ENCODE assay signal across 9 mouse cellular contexts in genomic region chr2:112492431-112492855, GRCm38 (mm10). TPM values are rescaled to one million over a fixed set of nuclear protein-coding genes. Genes with fewer than 3 reads are reported as not detected.
DNase-seq lines count a peak whose midpoint lies in the region; ATAC-seq and TF ChIP-seq lines count a peak whose summit lies in the region.
"Had no signal": no experiment of that assay in that cellular context is flagged by ENCODE, and none has a peak within 500 bp of the region (broad histone marks: within the 10 kb centered on the region; RNA-seq: fewer than 3 reads in every experiment).

No protein-coding gene starts in this region.

- DNase-seq in lung, adult 18-20 months: peak; percentile 28 to 44
- no peak for DNase-seq in lung, postnatal 25 days (ENCODE audit: low spot score)
- DNase-seq in skeletal muscle tissue, adult 2 months (ENCODE audit: low read depth, low spot score): peak; percentile 20
- DNase-seq in left cerebral cortex, postnatal 14 days (ENCODE audit: low spot score in 2 of 2): no peak
- no peak for DNase-seq in gastrocnemius, postnatal 14 days

- H3K27me3 ChIP-seq in heart, embryonic 14.5 days (ENCODE audit: control insufficient read depth, insufficient read depth, low read length): no peaks in the 10 kb centered on the region
- H3K27me3 ChIP-seq in liver, embryonic 12.5 days (replicated peaks): no peaks in the 10 kb centered on the region

- peak overlapping the region; percentile 46 for H3K4me3 ChIP-seq in bone marrow, adult 2 months (replicated peaks; ENCODE audit: control insufficient read depth, low read depth, low read length)
- H3K4me3 ChIP-seq in heart, embryonic 14.5 days (ENCODE audit: control insufficient read depth in 1 of 2, insufficient read depth in 1 of 2, low read depth in 1 of 2, low read length in 2 of 2): peak overlapping the region; percentile 84 to 87
- peak overlapping the region; percentile 86 for H3K4me3 ChIP-seq in liver, embryonic 12.5 days

- peak overlapping the region; percentile 94; the same call in 1 of the 2 replicates for H3K27ac ChIP-seq in bone marrow, adult 2 months (ENCODE audit: control insufficient read depth, insufficient read depth, low read depth, low read length, poor library complexity)
- peak overlapping the region; percentile 91 to 100 for H3K27ac ChIP-seq in heart, embryonic 14.5 days (replicated peaks in 1 of 2; ENCODE audit: control insufficient read depth in 1 of 2, insufficient read depth in 1 of 2, low read depth in 2 of 2, low read length in 2 of 2)
- peak overlapping the region; percentile 97 for H3K27ac ChIP-seq in liver, embryonic 12.5 days

- peak overlapping the region; percentile 99 for H3K9ac ChIP-seq in heart, embryonic 14.5 days (ENCODE audit: low read length)
- H3K9ac ChIP-seq in liver, embryonic 12.5 days: peak overlapping the region; percentile 96

- TF ChIP-seq POLR2A in bone marrow, adult 2 months (IDR thresholded peaks at IDR 0.05; ENCODE audit: borderline replicate concordance, control insufficient read depth, low read depth, low read length): no peak

- 8% methylated on average over 9 of the region's 9 CpGs for WGBS in bone marrow, adult 2 months
- 6% methylated on average over 9 of the region's 9 CpGs for WGBS in heart, embryonic 14.5 days
- WGBS in liver, embryonic 12.5 days (ENCODE audit: insufficient replicate concordance): 10% methylated on average over 9 of the region's 9 CpGs

- H3K36me3 ChIP-seq in heart, embryonic 14.5 days (ENCODE audit: control insufficient read depth, insufficient read depth, low read length): no peaks in the 10 kb centered on the region
- peaks cover 3% of the 10 kb centered on the region; the same call in 1 of the 2 replicates for H3K36me3 ChIP-seq in liver, embryonic 12.5 days

- ATAC-seq in heart, embryonic 14.5 days (ENCODE audit: insufficient number of reproducible peaks, insufficient read depth, low FRiP score, low read depth): no peak
- peak; percentile 13 for ATAC-seq in liver, embryonic 12.5 days

- intact Hi-C loops in left cerebral cortex, postnatal 14 days (cut with DNase I): no loop called here
- intact Hi-C loops in gastrocnemius, postnatal 14 days (cut with DNase I; ENCODE audit: low total_unique reads): no loop called here

- no peaks in the 10 kb centered on the region for H3K9me3 ChIP-seq in heart, embryonic 14.5 days (ENCODE audit: control insufficient read depth, low read length)
- H3K9me3 ChIP-seq in liver, embryonic 12.5 days (replicated peaks): no peaks in the 10 kb centered on the region

- H3K4me1 ChIP-seq in bone marrow, adult 2 months (ENCODE audit: control insufficient read depth, insufficient read depth, low read length): no peaks in the 10 kb centered on the region; the same call in 1 of the 2 replicates
- peaks cover 2 to 3% of the 10 kb centered on the region in 2 experiments; a peak in 1 of 4 replicates for H3K4me1 ChIP-seq in heart, embryonic 14.5 days (ENCODE audit: control insufficient read depth in 2 of 2, insufficient read depth in 2 of 2, low read length in 2 of 2)
- peaks cover 30% of the 10 kb centered on the region for H3K4me1 ChIP-seq in liver, embryonic 12.5 days

- TF ChIP-seq CTCF in bone marrow, adult 2 months (IDR thresholded peaks at IDR 0.05; ENCODE audit: control insufficient read depth, insufficient read depth, low read length): no peak

- peak overlapping the region; percentile 85 for H3K4me2 ChIP-seq in heart, embryonic 14.5 days (ENCODE audit: low read length)
- peak overlapping the region; percentile 92 for H3K4me2 ChIP-seq in liver, embryonic 12.5 days

RNA-seq across cellular contexts. Expression of gene Aven, which starts 0.3 kb away (rescaled TPM):
- 8.0 and 11.1 TPM in 2 replicates for polyA plus RNA-seq in bone marrow, adult 2 months (2011; ENCODE audit: insufficient read depth, insufficient read length, low replicate concordance, missing spikeins)
- polyA plus RNA-seq in heart, embryonic 14.5 days (2014; fragmentation: Nextera tagmentation; extraction: Ambion mirVana): 6.0 and 8.3 TPM in 2 replicates
- 14.2 TPM in 2 replicates for polyA plus RNA-seq in liver, embryonic 12.5 days (2016; fragmentation: Nextera tagmentation; extraction: Ambion mirVana)
- total RNA-seq in left cerebral cortex, postnatal 14 days (2021): 10 to 100 TPM in 1 of 2 experiments, 1 to 10 TPM in 1; 9.4 to 10.8 TPM
- total RNA-seq in gastrocnemius, postnatal 14 days (2021): 10 to 100 TPM; 15.8 to 23.6 TPM

RNA-seq across cellular contexts. Expression of gene Chrm5, which starts 11.9 kb away (rescaled TPM):
- not detected in 2 replicates for polyA plus RNA-seq in bone marrow, adult 2 months (2011; ENCODE audit: insufficient read depth, insufficient read length, low replicate concordance, missing spikeins)
- not detected in 2 replicates for polyA plus RNA-seq in heart, embryonic 14.5 days (2014; fragmentation: Nextera tagmentation; extraction: Ambion mirVana)
- polyA plus RNA-seq in liver, embryonic 12.5 days (2016; fragmentation: Nextera tagmentation; extraction: Ambion mirVana): not detected in 2 replicates
- 1 to 10 TPM; 1.1 to 3.6 TPM for total RNA-seq in left cerebral cortex, postnatal 14 days (2021)
- total RNA-seq in gastrocnemius, postnatal 14 days (2021): not detected
- total RNA-seq: heart, postnatal 14 days had no signal

RNA-seq across cellular contexts. Expression of gene Emc7, which starts 37.6 kb away (rescaled TPM):
- 2.9 and 4.7 TPM in 2 replicates for polyA plus RNA-seq in bone marrow, adult 2 months (2011; ENCODE audit: insufficient read depth, insufficient read length, low replicate concordance, missing spikeins)
- polyA plus RNA-seq in heart, embryonic 14.5 days (2014; fragmentation: Nextera tagmentation; extraction: Ambion mirVana): 18.1 and 20.1 TPM in 2 replicates
- polyA plus RNA-seq in liver, embryonic 12.5 days (2016; fragmentation: Nextera tagmentation; extraction: Ambion mirVana): 15.3 and 16.1 TPM in 2 replicates
- 10 to 100 TPM; 44.6 to 46.1 TPM for total RNA-seq in left cerebral cortex, postnatal 14 days (2021)
- total RNA-seq in gastrocnemius, postnatal 14 days (2021): 10 to 100 TPM; 12.3 to 12.8 TPM

Comparison
In these comparisons a context has a peak if more than half of its experiments do, and no peak if none do; other contexts are left out.
1. DNase-seq: peak in lung, adult 18-20 months (2 of 2) and skeletal muscle tissue, adult 2 months (single experiment); none in lung, postnatal 25 days (single experiment), left cerebral cortex, postnatal 14 days (0 of 2) and gastrocnemius, postnatal 14 days (single experiment).
2. Peak in every context shown above with its lines, with median percentiles within 50 percentile points of each other: H3K27ac ChIP-seq and H3K4me3 ChIP-seq.